Mouse (Mus musculus) small intestine, adult 2 months (tissue): ENCODE results near the gene Olfr433.

Experiments used
- CTCF ChIP-seq: fragments of 200-500 bp; IDR thresholded peaks from 2 replicates; pipeline ENCODE4 v1.5.1; 2012; ENCODE audit warnings: low read depth, mild to moderate bottlenecking, control low read depth, inconsistent platforms, low read length, moderate library complexity, mixed read lengths; ENCODE audit not compliant: insufficient replicate concordance, insufficient read length; ENCODE audit errors: extremely low read depth
- POLR2A ChIP-seq: fragments of 200-500 bp; IDR thresholded peaks from 2 replicates; pipeline ENCODE4 v1.6.1; 2012; ENCODE audit warnings: low read depth, mild to moderate bottlenecking, control low read depth, inconsistent platforms, low read length, moderate library complexity

GRCm38 (mm10) chr1:174051515-174051914 is 11.0 kb downstream of the Olfr433 start:
- no peak for TF ChIP-seq CTCF
- TF ChIP-seq POLR2A = no peak
